Mouse (Mus musculus): ENCODE measurements around the gene Shisa8.
"Not testable (repeated sequence)": the region's sequence is repeated elsewhere in the genome, so short reads cannot be mapped to it uniquely, and the experiment has no call there.

Gene Shisa8

DNA sequence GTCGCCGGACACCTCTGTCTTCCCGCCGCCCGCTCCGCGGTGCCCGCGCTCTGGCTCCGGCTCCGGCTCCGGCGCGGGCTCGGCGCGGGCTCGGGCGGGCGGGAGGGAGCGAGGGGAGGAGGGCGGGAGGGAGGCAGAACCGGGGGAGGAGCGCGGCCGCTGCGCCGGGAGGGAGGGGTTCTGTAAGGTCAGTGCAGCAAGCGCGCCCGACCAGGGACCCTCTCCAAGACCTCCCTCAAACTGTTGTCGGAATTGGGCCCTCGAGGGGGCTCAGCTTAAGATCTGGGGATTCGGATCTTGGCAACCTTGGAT, at the start of gene Shisa8:
Gene Shisa8 (minus strand): TSS at position 64 of the 312 bp plus-strand sequence.
- in situ Hi-C loops (cut with MboI, MseI), result no loop called here

DNA sequence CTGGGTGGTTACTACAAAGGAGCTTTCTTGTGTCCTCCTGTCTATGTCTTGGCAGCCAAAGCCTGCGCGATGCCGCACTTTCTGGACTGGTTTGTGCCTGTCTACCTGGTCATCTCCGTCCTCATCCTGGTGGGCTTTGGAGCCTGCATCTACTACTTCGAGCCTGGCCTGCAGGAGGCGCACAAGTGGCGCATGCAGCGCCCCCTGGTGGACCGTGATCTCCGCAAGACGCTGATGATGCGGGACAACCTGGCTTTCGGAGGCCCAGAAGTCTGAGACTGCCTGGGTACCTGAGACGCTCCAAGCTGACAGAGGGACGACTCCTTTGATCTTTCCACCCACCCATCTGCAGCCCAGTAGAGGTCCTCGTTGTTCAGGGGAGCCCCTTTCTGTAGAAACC, 46.9 kb upstream of the Shisa8 start:
- in situ Hi-C loops (cut with MboI, MseI), result no loop called here

DNA sequence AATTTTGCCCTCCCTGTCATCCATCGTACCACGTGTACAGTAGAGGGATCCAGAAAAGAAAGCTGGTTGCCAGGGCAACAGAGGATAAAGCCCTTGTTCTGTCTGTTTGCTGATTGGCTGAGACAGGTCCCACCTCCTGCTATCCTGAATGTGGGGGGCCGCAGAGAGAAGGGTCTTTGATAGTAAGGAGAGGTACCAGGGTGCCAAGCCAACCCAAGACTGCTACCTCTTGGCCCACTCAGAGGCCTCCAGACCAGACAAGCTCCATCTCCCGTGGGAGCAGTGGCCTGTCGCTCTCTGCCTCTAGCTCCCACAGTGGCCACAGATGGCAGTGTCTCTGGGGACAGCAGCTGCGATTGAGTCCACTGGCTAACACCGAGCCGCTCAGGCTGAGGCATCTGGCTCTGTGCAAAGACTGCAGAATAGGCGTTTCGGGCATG, 43.3 kb upstream of the Shisa8 start:
- in situ Hi-C loops (cut with MboI, MseI), result no loop called here

DNA sequence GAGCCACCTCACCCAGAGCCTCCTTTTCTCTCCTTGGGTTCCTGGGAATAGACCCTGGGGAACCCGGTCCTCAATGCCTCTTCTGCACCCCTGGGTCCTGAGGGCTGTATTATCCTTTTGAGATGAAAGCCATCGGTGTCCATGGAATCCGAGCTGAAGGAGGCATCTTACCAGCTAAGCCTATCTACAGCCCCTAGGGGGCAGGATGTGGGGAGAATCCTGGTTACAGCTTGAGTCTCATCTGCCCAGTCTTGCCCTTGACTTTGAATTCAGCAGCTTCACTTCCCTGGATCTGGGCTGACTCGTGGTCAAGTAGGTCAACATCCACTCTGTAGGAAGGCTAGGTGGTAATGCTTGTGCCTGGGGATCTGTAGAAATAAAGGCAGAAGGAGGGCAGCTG, 42.6 kb upstream of the Shisa8 start:
- in situ Hi-C loops (cut with MboI, MseI), result no loop called here

DNA sequence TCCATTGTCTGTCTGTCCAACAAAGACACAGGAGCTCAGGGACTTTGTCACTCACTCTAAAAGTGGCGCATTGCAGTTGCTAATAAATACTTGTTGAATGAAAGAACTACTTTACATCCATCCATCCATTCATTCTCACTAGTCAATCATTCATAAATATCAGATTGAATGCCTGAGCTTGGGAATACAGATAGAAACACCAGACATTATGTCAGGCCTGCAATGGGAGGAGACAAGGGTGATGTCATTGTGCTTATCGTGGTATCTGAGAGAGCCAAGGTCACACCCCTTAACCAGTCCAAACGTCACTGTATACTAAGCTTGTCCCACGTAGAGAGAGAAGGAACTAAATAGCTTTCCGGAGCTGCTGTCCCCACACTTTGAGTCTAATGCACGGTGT, 39.5 kb upstream of the Shisa8 start, which contains the start of gene 1500009C09Rik:
Gene 1500009C09Rik (plus strand): TSS at position 301 of the 400 bp plus-strand sequence.
- in situ Hi-C loops (cut with MboI, MseI), result no loop called here

DNA sequence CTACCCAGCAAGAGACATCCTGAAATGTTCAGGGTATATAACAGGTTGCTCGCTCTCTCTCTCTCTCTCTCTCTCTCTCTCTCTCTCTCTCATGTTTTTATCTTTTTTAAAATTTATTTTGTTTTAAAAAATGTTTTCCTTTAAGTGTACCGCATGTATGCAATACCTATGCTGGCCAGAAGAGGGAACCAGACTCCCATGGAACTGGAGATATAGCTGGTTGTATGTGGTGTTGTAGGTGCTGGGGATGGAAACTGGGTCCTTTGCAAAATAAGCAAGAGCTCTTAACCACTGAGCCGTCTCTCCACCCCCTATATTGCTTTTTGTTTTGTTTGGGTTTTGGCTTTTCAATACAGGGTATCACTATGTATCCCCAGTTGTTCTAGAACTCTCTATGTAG, 39.0 kb upstream of the Shisa8 start:
- in situ Hi-C loops (cut with MboI, MseI), result no loop called here

DNA sequence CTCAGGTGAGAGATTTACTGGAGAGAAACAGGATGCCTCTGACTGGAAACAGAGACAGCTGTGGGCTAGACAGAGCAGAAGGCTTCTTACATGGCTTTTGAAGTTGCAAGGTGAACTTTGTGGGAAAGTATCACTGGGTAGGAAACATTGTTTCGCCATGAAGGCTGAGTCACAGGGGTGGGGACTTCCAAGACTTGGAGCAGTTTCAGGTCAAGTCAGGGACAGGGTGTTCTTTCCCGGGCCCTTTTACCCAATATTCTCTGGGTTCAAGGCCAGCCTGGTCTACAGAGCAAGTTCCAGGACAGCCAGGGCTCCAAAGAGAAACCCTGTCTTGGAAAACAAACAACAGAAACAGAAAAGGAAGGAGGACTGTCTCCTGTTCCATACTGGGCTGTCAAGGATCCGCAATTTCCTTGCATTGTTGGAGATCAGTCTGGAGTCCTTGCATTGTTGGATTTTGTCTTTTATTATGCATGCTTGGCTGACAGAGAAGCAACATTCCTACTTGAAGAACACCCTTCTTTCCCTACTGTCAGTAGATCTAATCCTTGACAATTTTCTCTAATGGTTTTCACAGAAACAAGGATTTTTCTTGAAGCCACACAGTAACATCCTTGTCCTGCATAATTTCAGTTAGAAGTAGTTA, 34.6 kb upstream of the Shisa8 start:
- in situ Hi-C loops (cut with MboI, MseI), result no loop called here

DNA sequence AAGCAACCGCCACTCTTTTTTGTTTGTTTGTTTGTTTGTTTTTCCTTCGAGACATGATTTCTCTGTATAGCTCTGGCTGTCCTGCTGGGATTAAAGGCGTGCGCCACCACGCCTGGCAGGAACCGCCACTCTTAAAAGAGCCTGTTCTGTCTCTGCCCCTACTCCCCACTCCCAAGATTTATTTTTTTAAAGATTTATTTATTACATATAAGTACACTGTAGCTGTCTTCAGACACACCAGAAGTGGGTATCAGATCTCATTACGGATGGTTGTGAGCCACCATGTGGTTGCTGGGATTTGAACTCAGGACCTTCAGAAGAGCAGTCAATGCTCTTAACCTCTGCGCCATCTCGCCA, 32.2 kb upstream of the Shisa8 start:
- in situ Hi-C loops (cut with MboI, MseI), result not testable (repeated sequence)

DNA sequence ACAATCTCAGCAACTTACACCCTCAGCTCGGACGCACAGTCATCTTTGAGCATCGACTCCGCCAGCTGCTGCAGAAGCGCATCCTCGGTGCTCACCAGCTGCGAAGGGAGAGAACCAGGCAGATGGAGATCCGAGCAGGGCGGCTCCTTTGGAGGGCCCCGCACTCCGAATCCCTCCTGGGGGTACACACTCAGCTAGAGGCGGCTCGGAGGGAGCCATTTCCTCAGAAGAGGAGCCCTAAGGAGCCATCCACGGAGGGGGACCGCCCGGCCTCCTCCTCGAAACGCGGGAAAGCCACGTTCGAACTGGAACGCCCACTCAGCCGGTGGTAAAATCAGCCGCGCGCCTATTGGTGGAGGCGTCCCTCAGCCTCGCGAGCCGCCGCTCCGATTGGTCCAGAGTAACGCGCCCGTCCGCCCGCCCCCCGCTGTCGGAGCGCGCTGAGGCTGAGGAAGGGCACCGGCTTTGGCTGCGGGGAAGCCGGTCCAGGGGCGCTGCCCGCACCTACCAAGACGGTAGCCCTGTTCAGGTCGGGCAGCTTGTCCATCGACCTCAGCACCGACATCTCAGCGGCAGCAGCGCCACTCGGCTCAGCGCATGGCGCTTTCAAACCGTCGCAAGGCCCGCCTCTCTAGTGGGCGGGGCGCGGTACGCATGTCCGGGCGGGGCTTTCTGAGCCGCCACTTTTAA, 31.6 kb upstream of the Shisa8 start, which contains the start of gene Cenpm:
Gene Cenpm (minus strand): TSS at position 634 of the 690 bp plus-strand sequence.
- in situ Hi-C loops (cut with MboI, MseI), result no loop called here

DNA sequence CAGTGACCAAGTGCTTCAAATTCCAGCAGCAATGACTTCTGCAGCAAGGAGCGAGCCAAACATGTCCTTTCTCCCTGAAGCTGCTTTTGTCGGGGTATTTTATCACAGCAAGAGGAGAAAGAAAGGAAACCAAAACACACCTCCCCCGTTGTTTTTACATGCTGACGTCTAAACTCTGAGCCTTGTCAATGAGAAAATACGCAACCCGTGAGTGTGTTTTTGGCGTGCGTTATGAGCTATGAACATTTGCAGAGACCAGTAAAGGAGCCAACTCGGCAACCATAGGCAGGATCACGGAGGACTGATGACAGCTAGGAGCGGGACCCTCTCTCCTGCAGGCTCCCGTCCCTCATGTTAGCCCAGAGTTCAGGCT, 31.1 kb upstream of the Shisa8 start:
- in situ Hi-C loops (cut with MboI, MseI), result no loop called here

DNA sequence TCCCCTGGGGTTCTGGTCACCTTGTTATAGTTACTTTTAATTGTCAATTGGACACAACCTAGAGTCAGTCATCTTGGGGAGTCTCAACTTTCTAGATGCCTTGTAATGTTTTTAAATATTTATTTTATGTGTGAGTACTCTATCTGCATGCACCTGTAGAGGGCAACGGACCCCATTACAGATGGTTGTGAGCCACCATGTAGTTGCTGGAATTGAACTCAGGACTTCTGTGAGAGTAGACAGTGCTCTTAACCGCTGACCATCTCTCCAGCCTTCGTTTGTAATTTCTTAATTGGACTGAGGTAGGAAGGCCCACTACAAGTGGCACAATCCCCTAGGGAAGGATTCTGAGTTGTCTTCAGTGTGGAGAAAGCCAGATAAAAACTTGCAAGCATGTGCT, 30.7 kb upstream of the Shisa8 start:
- in situ Hi-C loops (cut with MboI, MseI), result no loop called here

DNA sequence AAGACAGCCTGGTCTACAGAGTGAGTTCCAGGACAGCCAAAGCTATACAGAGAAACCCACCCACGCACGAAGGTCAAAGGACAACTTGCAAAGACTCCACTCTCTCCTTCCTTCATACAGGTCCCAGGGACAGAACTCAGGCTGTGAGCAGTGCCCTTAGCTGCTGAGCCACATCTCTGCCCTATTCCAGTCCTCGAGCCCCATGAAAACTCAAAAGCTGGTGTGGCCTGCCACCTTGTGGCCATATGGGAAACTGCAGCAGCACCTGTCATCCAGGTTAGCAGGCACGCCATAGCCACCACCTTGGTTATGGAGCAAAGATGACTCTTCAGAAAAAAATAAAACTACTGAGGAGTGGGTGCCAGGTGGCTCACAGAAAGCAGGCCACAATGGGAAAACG, 23.9 kb upstream of the Shisa8 start:
- in situ Hi-C loops (cut with MboI, MseI), result loop anchor here in 1 of 2 experiments (10.0 kb wide), 1 partner anchor 172 kb away; the partner anchor contains the start of gene Mei1

DNA sequence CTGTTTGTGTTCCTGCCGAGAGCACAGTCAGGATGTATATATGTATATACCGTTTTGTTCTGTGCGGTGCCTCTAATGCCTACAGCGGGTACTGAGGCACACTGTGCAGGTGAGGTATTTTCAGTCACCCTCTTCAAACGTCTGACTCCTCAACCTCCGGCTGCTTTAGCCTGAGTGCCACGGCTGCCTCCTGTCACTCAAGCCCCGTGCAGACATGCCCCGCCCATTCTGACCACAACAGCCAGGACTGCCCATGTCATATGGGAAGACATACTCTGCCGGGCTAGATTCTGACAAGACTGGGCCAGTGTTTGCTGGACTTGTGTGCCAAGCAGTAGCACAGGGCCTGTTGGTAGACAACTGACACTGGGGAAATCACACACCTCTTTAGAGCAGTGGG, 23.0 kb upstream of the Shisa8 start:
- in situ Hi-C loops (cut with MboI, MseI), result loop anchor here in 1 of 2 experiments (10.0 kb wide), 1 partner anchor 171 kb away; the partner anchor contains the start of gene Mei1

DNA sequence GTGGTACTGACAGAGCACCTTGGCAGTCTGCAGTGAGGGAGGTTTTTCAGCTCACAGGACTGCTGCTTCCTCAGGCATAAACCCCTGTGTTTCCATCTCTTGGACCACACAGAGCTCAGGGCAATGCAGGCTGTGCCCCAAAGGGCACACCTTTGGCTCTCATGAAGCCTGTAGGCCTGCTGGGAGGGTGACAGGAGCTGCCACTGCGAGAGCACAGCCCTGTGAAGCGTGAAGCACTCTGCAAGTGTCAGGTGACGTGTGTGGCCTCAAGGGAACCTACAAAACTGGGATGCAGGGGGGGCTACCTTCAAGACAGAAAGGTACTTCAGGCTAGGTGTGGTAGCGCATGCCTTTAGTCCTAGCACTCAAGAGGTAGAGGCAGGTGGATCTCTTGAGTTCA, 20.0 kb upstream of the Shisa8 start:
- in situ Hi-C loops (cut with MboI, MseI), result loop anchor here in 1 of 2 experiments (10.0 kb wide), 1 partner anchor 168 kb away; the partner anchor contains the start of gene Mei1

DNA sequence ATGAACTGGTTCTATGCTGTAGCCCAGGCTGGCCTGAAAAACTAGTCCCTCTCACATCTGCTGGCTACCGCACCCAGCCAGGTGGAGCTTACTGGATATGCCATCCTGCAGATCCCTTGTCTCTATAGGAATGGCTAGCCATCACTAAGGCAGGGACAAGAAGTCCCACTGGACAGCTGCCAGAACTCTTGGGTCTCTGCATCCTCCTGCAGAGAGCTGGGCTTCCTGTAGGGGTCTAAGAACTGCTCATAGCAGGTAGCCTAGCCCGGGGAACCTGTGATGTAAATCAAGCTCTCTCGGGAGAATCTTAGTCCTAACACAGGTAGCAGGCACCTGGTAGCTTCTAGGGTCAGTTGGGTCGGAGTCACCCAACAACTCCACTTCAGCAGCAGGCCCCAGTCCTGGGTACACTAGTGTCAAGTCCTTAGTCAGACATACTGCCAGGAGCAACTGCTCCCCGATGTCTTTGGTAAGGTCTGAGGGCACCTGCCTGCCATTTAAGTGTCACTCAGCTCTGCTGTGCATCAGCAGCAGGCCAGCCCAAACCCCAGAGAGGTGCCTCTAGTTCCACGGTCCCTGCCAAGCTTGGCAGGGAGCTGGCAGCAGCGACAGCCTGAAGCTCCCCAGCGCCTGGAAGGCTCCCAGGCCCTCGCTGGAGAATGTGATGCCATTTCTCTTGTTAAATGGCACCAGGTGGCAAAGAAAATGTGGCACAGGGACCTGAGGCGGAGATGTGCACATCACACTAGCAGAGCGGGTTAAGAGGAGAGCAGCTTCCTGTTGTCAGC, 19.2 kb upstream of the Shisa8 start:
- in situ Hi-C loops (cut with MboI, MseI), result loop anchor here in 1 of 2 experiments (10.0 kb wide), 1 partner anchor 167 kb away; the partner anchor contains the start of gene Mei1

DNA sequence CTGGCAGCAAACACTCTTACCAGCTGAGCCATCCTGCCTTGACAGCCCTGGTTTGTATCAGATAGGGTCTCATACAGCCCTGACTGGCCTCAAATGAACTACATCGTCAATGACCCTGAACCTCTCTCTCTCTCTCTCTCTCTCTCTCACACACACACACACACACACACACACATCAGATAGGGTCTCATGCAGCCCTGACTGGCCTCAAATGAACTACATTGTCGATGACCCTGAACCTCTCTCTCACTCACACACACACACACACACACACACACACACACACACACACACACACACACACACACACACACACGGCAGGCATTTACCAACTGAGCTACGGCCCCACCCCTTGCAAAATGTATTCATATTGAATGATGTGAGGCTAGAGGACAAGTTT, 18.5 kb upstream of the Shisa8 start:
- in situ Hi-C loops (cut with MboI, MseI), result loop anchor here in 1 of 2 experiments (10.0 kb wide), 1 partner anchor 166 kb away; the partner anchor contains the start of gene Mei1

DNA sequence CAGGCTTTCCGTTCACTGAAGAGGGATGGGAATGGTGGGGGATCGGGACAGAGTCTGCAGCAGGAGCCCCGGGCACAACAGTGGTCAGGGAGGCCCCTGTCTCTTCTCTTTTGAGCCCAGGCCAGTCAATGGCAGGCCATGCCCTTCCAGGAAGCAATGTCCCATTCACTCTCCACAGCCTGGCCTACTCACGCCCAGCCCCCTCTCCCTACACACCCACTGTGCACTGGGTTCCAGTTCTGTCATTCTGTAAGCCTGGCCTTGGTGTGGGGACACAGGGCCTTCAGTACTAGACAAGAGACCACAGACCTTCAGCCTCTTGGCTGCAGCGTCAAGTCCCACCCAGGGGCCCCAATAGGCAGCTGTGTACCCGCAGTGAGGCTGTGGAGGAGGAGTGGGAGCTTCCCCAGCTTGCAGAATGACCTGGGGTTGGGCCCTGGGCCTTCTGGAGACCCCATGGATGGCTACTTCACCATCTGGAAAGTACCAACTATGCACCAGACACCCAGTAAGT, 17.5 kb upstream of the Shisa8 start:
- in situ Hi-C loops (cut with MboI, MseI), result loop anchor here in 1 of 2 experiments (10.0 kb wide), 1 partner anchor 165 kb away; the partner anchor contains the start of gene Mei1

DNA sequence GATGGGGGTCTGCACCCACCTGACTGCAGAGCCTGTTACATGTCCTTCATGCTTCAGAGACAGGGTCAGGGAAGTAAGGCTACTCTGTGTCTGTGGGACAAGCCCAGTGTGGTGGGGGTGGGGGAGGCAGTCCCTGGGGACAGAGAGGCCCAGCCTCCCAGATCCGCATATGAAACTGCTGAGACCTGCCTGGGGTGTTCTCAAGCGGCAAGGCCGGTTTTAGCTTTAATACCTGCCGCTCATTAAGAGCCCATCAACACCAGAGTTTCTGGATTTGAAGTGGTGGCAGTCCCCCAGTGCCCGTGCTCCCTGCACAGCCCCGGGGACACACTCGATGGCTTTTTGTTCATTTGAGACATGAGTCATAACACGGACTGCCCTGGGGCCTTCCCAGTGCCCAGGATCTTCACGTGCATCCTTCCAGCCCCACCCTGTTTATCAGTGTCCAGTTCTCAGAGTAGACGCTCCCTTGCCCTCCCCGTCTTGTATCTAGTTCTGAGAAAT, 17.0 kb upstream of the Shisa8 start:
- in situ Hi-C loops (cut with MboI, MseI), result loop anchor here (5.0 to 10.0 kb wide), 4 partner anchors 92 to 165 kb away; partner anchors contain the start of gene Mei1 (in 2 of the 2)

DNA sequence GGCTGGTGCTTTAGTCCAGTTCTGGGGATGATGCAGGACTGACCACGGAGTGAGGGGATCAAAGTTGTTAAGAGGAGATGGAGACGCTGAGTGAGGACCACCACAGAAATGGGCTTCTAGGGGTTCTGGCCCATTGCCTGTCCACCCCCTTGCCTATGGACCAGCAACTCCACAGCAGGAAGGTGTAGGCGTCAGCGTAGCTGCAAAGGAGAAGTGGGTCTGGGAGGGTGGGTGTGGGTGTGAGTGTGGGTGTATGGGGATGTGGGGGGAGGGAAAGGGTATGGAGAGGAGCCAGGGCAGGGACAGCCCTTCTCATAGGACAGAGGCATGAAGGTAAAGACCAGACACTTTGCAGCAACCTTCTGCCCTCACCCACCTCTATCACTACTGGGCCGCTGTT, 13.2 kb upstream of the Shisa8 start:
- in situ Hi-C loops (cut with MboI, MseI), result loop anchor here (5.0 kb wide), 3 partner anchors 88 to 158 kb away; partner anchors contain the start of gene Mei1 (in 1 of the 2)

DNA sequence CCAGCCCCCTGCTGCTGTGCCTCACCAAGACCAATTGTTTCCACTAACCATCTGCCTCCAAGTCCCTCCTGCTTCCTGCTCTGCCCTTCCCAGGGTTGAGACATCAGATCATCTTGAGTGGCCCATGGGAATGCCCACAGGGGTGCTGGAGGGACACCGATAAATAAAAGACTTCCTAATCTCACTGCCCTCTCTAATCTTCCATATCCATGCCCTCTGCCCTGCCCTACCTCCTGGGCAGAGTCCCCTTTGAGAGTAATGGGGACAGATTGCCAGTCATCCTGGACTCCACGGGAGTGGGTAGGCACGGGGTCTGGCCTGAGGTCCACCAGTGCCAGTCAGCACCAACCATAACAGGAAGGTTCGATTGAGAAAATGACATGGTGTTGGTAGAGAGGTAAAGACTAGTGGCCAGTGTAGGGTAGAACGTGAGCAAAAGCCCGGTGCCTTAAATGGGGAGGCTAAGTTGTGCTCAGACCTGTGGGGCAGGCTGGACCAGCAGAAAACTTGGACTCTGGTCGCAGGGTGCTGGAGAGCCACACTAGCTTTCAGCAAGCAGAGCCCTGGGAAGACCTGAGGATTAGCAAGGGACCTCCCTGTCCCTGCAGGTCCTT, 12.1 kb upstream of the Shisa8 start:
- in situ Hi-C loops (cut with MboI, MseI), result loop anchor here (5.0 kb wide), 3 partner anchors 87 to 157 kb away; partner anchors contain the start of gene Mei1 (in 1 of the 2)

Measured in T-helper 17 cell (primary cell).